Mouse (Mus musculus): ENCODE measurements at regions not wholly inside any gene's neighbourhood (a gene's known extent, or its start where the extent isn't known, plus 50 kb on each side); places are given as distances from the start of the nearest gene placed in this dataset.
"Not testable (repeated sequence)": the region's sequence is repeated elsewhere in the genome, so short reads cannot be mapped to it uniquely, and the experiment has no call there.

- no peak for ATAC-seq
Observed at GRCm38 (mm10) chr13:107577809-107578208, 466.4 kb upstream of the Smim15 start.

- no peak for ATAC-seq
Observed at GRCm38 (mm10) chr13:107577272-107577671, 467.0 kb upstream of the Smim15 start.

GRCm38 (mm10) chr13:107576701-107577100 is 467.5 kb upstream of the Smim15 start:
- no peak for ATAC-seq

GRCm38 (mm10) chr13:107575025-107575424 is 469.2 kb upstream of the Smim15 start:
- no peak for ATAC-seq

- ATAC-seq: peak; percentile 56
Observed at GRCm38 (mm10) chr13:107573499-107574355, 470.5 kb upstream of the Smim15 start.

- no peak for ATAC-seq
Observed at GRCm38 (mm10) chr13:107571539-107571938, 472.7 kb upstream of the Smim15 start.

GRCm38 (mm10) chr13:107569477-107569876 is 474.8 kb upstream of the Smim15 start:
- ATAC-seq: no peak

- peak; percentile 53 for ATAC-seq
Observed at GRCm38 (mm10) chr13:107568701-107569121, 475.5 kb upstream of the Smim15 start.

GRCm38 (mm10) chr13:107562463-107562862 is 481.8 kb upstream of the Smim15 start:
- ATAC-seq: no peak

- no peak for ATAC-seq
Observed at GRCm38 (mm10) chr13:107561529-107561928, 482.7 kb upstream of the Smim15 start.

- no peak for ATAC-seq
Observed at GRCm38 (mm10) chr13:107555958-107556357, 488.3 kb upstream of the Smim15 start.

- no peak for ATAC-seq
Observed at GRCm38 (mm10) chr13:107554091-107554490, 490.2 kb upstream of the Smim15 start.

- ATAC-seq: no peak
Observed at GRCm38 (mm10) chr13:107552165-107552564, 492.1 kb upstream of the Smim15 start.

- ATAC-seq: not testable (repeated sequence)
Observed at GRCm38 (mm10) chr13:107549995-107550394, 494.3 kb upstream of the Smim15 start.

GRCm38 (mm10) chr13:107547073-107547472 is 497.2 kb upstream of the Smim15 start:
- ATAC-seq: no peak

- no peak for ATAC-seq
Observed at GRCm38 (mm10) chr13:107546181-107546900, 497.9 kb upstream of the Smim15 start.

- ATAC-seq: no peak
Observed at GRCm38 (mm10) chr13:107541635-107541955, 502.7 kb upstream of the Smim15 start.

GRCm38 (mm10) chr13:107540784-107541634 is 503.2 kb upstream of the Smim15 start:
- ATAC-seq: no peak

GRCm38 (mm10) chr13:107540305-107540704 is 503.9 kb upstream of the Smim15 start:
- ATAC-seq: no peak

- no peak for ATAC-seq
Observed at GRCm38 (mm10) chr13:107539867-107540266, 504.4 kb upstream of the Smim15 start.

- ATAC-seq: no peak
Observed at GRCm38 (mm10) chr13:107539326-107539725, 504.9 kb upstream of the Smim15 start.

- no peak for ATAC-seq
Observed at GRCm38 (mm10) chr13:107535213-107535612, 509.0 kb upstream of the Smim15 start.

GRCm38 (mm10) chr13:107533323-107533722 is 510.9 kb upstream of the Smim15 start:
- no peak for ATAC-seq
